Mouse (Mus musculus) C2C12 (cell line): Measurements from ENCODE around the gene Slc25a36. TPM values are rescaled to one million over a fixed set of nuclear protein-coding genes. Genes with fewer than 3 reads are reported as not detected.

ENCODE experiments used
- H3K27me3 ChIP-seq: one replicate; pipeline ENCODE4 v1.6.1; 2011; ENCODE audit not compliant: control insufficient read depth, insufficient read depth, insufficient read length
- H3K36me3 ChIP-seq: one replicate; pipeline ENCODE4 v1.6.1; 2011; ENCODE audit not compliant: control insufficient read depth, insufficient read depth
- H3K4me3 ChIP-seq: one replicate; pipeline ENCODE4 v1.5.1; 2011; ENCODE audit warnings: mild to moderate bottlenecking, control low read depth; ENCODE audit not compliant: poor library complexity, insufficient read depth, severe bottlenecking
- H3K79me2 ChIP-seq: one replicate; pipeline ENCODE4 v1.6.1; 2011; ENCODE audit not compliant: control insufficient read depth, insufficient read depth
- H3K79me3 ChIP-seq: one replicate; pipeline ENCODE4 v1.6.1; 2011; ENCODE audit warnings: low read depth, control low read depth
- H3ac ChIP-seq: one replicate; pipeline ENCODE3; 2011; ENCODE audit warnings: low read depth; ENCODE audit not compliant: control insufficient read depth, insufficient read length
- CEBPB ChIP-seq: IDR thresholded peaks from one replicate; pipeline ENCODE4 v1.6.1; 2011; ENCODE audit warnings: low read depth, mild to moderate bottlenecking, control low read depth, moderate library complexity
- CTCF ChIP-seq: IDR thresholded peaks from one replicate; pipeline ENCODE4 v1.5.1; 2011; ENCODE audit not compliant: control insufficient read depth, insufficient read depth, insufficient read length
- FOSL1 ChIP-seq: IDR thresholded peaks from one replicate; pipeline ENCODE4 v1.8.0; 2011; ENCODE audit warnings: mild to moderate bottlenecking, low read length; ENCODE audit not compliant: poor library complexity, insufficient read depth, severe bottlenecking
- MAX ChIP-seq: IDR thresholded peaks from one replicate; pipeline ENCODE4 v1.6.1; 2011; ENCODE audit warnings: mild to moderate bottlenecking, control low read depth
- MYOD1 ChIP-seq: IDR thresholded peaks from one replicate; pipeline ENCODE4 v1.6.1; 2011; ENCODE audit warnings: low read depth; ENCODE audit not compliant: control insufficient read depth, insufficient read length
- MYOG ChIP-seq: IDR thresholded peaks from one replicate; pipeline ENCODE4 v1.6.1; 2011; ENCODE audit not compliant: control insufficient read depth, insufficient read length; ENCODE audit errors: extremely low read depth
- USF1 ChIP-seq: IDR thresholded peaks from one replicate; pipeline ENCODE4 v1.6.1; 2011; ENCODE audit warnings: low read depth, mild to moderate bottlenecking, control low read depth, moderate library complexity
- polyA plus RNA-seq: library from polyadenylated mRNA; unstranded; fragments of >200 nt; fragmentation: generic; extraction: Trizol; gene quantifications from one replicate; pipeline ENCODE4 v1.2.1, GENCODE M21; 2012; ENCODE audit warnings: missing spikeins

Slc25a36 gene
- polyA plus RNA-seq, 1 experiment = 4.9 TPM

DNA sequence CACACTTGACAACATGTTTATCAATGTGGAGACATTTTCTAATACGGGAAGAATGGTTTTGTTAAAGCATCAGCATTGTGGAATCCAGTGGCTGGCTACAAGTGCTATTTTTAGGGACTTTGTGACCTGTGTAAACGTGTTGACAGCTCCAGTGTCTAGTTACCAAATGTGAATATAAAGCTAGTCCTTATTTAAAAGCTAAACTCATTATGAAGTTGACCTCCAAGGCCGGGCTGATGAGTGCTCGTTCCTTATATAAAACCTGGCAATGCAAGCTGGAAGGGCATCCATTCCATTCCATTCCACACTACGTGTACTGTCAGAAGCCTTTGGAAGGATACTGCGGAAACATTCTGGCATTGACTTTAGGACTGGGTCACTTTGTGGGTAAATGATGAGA lies 34.4 kb upstream of the Slc25a36 start:
- peaks cover 3% of the 10 kb centered on the region for H3K27me3 ChIP-seq
- no peaks in the 10 kb centered on the region for H3K79me2 ChIP-seq
- no peak for TF ChIP-seq CTCF
- TF ChIP-seq USF1 = no peak
- no peak for TF ChIP-seq FOSL1
- TF ChIP-seq CEBPB = no peak
- no peak for TF ChIP-seq MYOD1
- no peak for TF ChIP-seq MAX
- TF ChIP-seq MYOG = no peak
- no peak overlapping the region for H3K4me3 ChIP-seq
- no peaks in the 10 kb centered on the region for H3K79me3 ChIP-seq
- H3ac ChIP-seq = no peak overlapping the region
- no peaks in the 10 kb centered on the region for H3K36me3 ChIP-seq

DNA sequence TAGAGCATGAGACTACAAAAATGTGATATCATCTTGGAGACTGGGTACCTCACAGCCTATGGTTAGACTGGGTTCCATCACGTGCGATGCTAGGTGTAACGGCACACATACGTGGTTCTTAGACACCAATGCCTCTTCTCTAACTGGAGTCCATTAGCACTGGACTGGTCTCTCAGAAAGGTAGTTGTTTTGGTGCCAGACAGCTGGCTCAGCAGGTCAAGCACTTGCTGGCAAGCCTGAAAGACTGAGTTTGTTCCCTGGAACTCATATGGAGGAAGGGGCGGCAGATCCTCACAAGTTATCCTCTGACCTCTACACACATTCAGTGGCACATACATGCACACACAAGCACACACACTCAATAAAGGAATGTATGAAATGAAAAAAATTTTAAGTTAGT lies 32.5 kb upstream of the Slc25a36 start:
- H3K4me3 ChIP-seq = no peak overlapping the region
- TF ChIP-seq MYOG (no peak), FOSL1 (no peak), USF1 (no peak), CEBPB (no peak)

DNA sequence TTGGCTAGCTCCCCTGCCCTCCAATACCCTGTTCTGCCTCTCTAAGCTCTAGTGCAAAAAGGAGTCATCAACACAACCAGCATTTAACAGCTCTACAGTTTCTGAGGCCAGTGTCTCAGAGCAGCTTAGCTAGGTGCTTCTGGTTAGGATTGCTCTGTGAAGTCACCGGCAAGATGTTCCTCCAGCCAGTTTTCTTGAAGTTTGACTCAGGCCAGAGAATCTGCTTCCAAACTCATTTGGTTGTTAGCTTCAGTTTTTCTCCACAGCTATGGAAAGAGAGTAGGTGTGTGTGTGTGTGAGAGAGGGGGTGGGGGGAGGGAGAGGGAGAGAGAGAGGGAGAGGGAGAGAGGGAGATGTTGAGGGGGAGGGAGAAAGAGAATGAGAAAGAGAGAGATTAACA lies 31.6 kb upstream of the Slc25a36 start:
- H3K79me3 ChIP-seq = no peaks in the 10 kb centered on the region
- no peak overlapping the region for H3K4me3 ChIP-seq
- H3K36me3 ChIP-seq = no peaks in the 10 kb centered on the region
- no peak overlapping the region for H3ac ChIP-seq
- H3K27me3 ChIP-seq = peaks cover 9% of the 10 kb centered on the region
- TF ChIP-seq MYOD1 = no peak
- TF ChIP-seq CEBPB = no peak
- no peak for TF ChIP-seq FOSL1
- no peak for TF ChIP-seq MYOG
- no peak for TF ChIP-seq CTCF
- no peak for TF ChIP-seq USF1
- no peaks in the 10 kb centered on the region for H3K79me2 ChIP-seq

More for the DNA sequence above, 32.5 kb upstream of the Slc25a36 start:
- no peaks in the 10 kb centered on the region for H3K79me2 ChIP-seq
- no peak overlapping the region for H3ac ChIP-seq
- no peaks in the 10 kb centered on the region for H3K36me3 ChIP-seq
- H3K27me3 ChIP-seq = peaks cover 9% of the 10 kb centered on the region
- H3K79me3 ChIP-seq = no peaks in the 10 kb centered on the region

GRCm38 (mm10) chr9:97141723-97142122 lies 30.8 kb upstream of the Slc25a36 start:
- Histone ChIP-seq H3ac (no peak overlapping the region), H3K4me3 (no peak overlapping the region), H3K79me2 (no peaks in the 10 kb centered on the region), H3K36me3 (no peaks in the 10 kb centered on the region), H3K27me3 (peaks cover 9% of the 10 kb centered on the region), H3K79me3 (no peaks in the 10 kb centered on the region)
- TF ChIP-seq CTCF = no peak
- no peak for TF ChIP-seq USF1
- TF ChIP-seq CEBPB = no peak
- no peak for TF ChIP-seq FOSL1

DNA sequence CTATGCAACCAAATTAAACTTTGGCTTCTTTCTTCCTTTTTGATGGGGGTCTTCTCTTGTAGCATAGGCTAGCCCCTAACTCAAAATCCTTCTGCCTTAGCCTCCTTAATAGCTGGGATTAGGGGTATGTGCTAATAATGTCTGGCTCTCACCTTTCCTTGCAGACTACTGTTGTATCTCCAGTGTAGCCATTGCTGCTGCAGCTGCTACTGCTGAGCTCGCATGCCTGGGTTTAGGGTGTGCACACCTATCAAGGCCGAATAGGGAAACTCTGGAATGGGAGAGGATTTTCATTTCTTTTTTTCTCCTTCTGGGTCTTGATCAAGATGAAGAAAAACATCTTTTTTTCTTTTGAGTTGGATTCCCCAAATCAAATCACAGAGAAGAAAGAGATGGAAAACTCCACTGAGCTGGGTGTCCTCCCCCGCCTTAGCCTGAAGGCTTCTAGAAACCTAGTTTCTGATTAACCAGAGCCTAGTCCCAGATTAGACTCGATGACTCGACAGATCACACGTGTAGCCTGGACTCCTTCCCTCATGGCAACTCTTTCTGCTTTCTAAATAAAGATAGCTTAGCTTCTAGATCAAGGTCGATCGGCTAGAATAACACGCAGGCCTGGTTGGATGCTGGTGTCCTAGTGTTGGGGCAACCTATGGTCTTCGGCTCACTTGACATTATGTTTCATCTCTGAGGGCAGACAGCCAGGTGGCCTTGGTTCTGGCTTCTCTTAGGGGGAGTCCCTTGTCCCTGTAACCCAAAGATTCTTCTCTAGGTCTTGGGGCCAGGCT lies 29.4 kb upstream of the Slc25a36 start:
- Histone ChIP-seq H3K27me3 (peaks cover 9% of the 10 kb centered on the region), H3K79me2 (no peaks in the 10 kb centered on the region), H3K4me3 (no peak overlapping the region), H3K36me3 (no peaks in the 10 kb centered on the region), H3K79me3 (no peaks in the 10 kb centered on the region), H3ac (no peak overlapping the region)
- TF ChIP-seq CEBPB (no peak), USF1 (no peak), MAX (no peak)

DNA sequence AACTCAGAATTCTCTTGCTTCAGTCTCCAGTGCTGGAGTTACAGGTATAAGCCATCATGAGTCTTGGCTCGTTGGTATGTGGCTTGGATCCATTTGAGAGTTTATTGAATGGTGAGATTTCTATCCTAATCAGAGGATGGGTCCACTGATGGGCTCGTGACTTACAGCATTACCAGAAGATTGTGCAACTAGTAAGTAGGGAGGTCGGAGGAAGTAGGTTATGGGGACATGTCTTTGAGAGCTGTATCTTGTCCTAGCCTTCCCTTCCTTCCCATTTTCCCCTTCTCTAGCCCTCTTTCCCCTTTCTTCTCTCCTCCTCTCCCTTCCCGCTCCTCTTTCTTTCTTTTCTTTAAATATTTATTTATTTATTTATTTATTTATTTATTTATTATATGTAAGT lies 26.7 kb upstream of the Slc25a36 start:
- TF ChIP-seq MYOG (no peak), CEBPB (no peak), FOSL1 (no peak), USF1 (no peak), MYOD1 (no peak), MAX (no peak), CTCF (no peak)
- Histone ChIP-seq H3K36me3 (no peaks in the 10 kb centered on the region), H3ac (no peak overlapping the region), H3K79me3 (no peaks in the 10 kb centered on the region), H3K4me3 (no peak overlapping the region), H3K27me3 (peaks cover 6% of the 10 kb centered on the region), H3K79me2 (no peaks in the 10 kb centered on the region)
